Mouse (Mus musculus): ENCODE results near the gene Abhd14b. TPM values are rescaled to one million over a fixed set of nuclear protein-coding genes. Genes with fewer than 3 reads are reported as not detected.

Abhd14b gene
- polyA plus RNA-seq, 1 experiment from 2014 or later: 11.0 TPM

- Histone ChIP-seq H3K4me3 (ENCODE audit: low read depth, low read length) (no peak overlapping the region), H3K4me2 (peak overlapping the region; percentile 45), H3K9ac (0 out of 2 replicates have a peak overlapping the region, but pooled peaks have one; percentile 6), H3K27me3 (ENCODE audit: insufficient read depth, low read length) (no peaks in the 10 kb centered on the region), H3K36me3 (ENCODE audit: insufficient read depth) (no peaks in the 10 kb centered on the region), H3K9me3 (ENCODE audit: low read depth, low read length) (no peaks in the 10 kb centered on the region), H3K4me1 (ENCODE audit: insufficient read depth) (peaks cover 9% of the 10 kb centered on the region), H3K27ac (ENCODE audit: low read depth) (no peak overlapping the region)
- 69% methylated on average over 14 of the region's 14 CpGs for WGBS
- no peak for TF ChIP-seq CTCF (IDR thresholded peaks at IDR 0.05; ENCODE audit: low read depth)
- no peak for DNase-seq
- no peak for ATAC-seq (ENCODE audit: insufficient read depth)
Measured at GRCm38 (mm10) chr9:106470991-106471750, 23.9 kb downstream of the Abhd14b start.

- no peaks in the 10 kb centered on the region for H3K27me3 ChIP-seq (ENCODE audit: insufficient read depth, low read length)
- peaks cover 13% of the 10 kb centered on the region for H3K4me1 ChIP-seq (ENCODE audit: insufficient read depth)
- ATAC-seq (ENCODE audit: insufficient read depth): peak; percentile 45
- peak; percentile 77 for DNase-seq
- H3K9ac ChIP-seq: no peak overlapping the region
- no peaks in the 10 kb centered on the region for H3K36me3 ChIP-seq (ENCODE audit: insufficient read depth)
- H3K27ac ChIP-seq (ENCODE audit: low read depth): no peak overlapping the region
- TF ChIP-seq CTCF (IDR thresholded peaks at IDR 0.05; ENCODE audit: low read depth): peak; percentile 16; the same call in 1 of the 2 replicates
- peak overlapping the region; percentile 45 for H3K4me2 ChIP-seq
- no peaks in the 10 kb centered on the region for H3K9me3 ChIP-seq (ENCODE audit: low read depth, low read length)
- H3K4me3 ChIP-seq (ENCODE audit: low read depth, low read length): no peak overlapping the region
- 15% methylated on average over 5 of the region's 5 CpGs for WGBS
Measured at GRCm38 (mm10) chr9:106471892-106472291, 24.6 kb downstream of the Abhd14b start.

- H3K4me1 ChIP-seq (ENCODE audit: insufficient read depth): peaks cover 13% of the 10 kb centered on the region
- H3K4me2 ChIP-seq: no peak overlapping the region
- ATAC-seq (ENCODE audit: insufficient read depth): no peak
- no peak for TF ChIP-seq CTCF (IDR thresholded peaks at IDR 0.05; ENCODE audit: low read depth)
- H3K36me3 ChIP-seq (ENCODE audit: insufficient read depth): no peaks in the 10 kb centered on the region
- H3K27me3 ChIP-seq (ENCODE audit: insufficient read depth, low read length): no peaks in the 10 kb centered on the region
- H3K9ac ChIP-seq: no peak overlapping the region
- no peak for DNase-seq
- 46% methylated on average over 4 of the region's 4 CpGs for WGBS
- H3K4me3 ChIP-seq (ENCODE audit: low read depth, low read length): no peak overlapping the region
- H3K9me3 ChIP-seq (ENCODE audit: low read depth, low read length): no peaks in the 10 kb centered on the region
- peak overlapping the region; percentile 52; the same call in 1 of the 2 replicates for H3K27ac ChIP-seq (ENCODE audit: low read depth)
Measured at GRCm38 (mm10) chr9:106472321-106472720, 25.1 kb downstream of the Abhd14b start.

DNA sequence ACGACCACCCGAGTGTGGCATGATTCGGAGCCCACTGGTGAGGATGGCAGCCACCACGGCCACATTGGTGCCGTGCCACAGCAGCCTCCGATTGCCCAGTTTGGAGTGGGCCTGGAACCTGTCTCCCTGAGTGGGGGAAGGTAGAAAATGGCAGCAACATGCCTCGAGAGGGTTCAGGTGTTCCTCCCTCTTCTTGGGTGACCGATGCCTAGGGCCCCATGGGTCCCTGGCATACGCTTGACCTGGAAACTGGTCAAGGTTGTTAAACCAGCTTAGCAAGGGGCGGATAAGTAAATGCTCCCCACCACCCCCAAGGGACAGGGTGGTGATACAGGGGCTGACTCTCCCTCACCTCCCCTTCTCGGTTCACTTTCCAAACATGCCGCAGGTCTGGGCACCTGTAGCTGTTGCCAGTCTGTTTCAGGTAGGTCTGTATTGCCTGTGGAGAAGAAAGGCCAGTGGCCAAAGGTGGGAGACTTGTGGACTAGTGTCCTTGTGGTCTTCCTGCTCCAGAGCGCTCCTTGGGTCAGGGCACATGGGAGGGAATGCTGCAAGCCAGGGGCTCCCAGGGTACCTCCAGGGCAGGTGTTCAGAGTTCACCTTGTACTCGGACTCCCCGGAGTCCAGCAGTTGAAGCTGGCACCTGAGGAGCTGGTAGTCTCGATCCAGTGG, 26.0 kb downstream of the Abhd14b start:
- no peak overlapping the region for H3K4me3 ChIP-seq (ENCODE audit: low read depth, low read length)
- no peak for TF ChIP-seq CTCF (IDR thresholded peaks at IDR 0.05; ENCODE audit: low read depth)
- H3K4me1 ChIP-seq (ENCODE audit: insufficient read depth): peaks cover 15% of the 10 kb centered on the region
- 81% methylated on average over 16 of the region's 16 CpGs for whole genome bisulfite sequencing
- H3K9me3 ChIP-seq (ENCODE audit: low read depth, low read length): no peaks in the 10 kb centered on the region
- no peak overlapping the region for H3K9ac ChIP-seq
- DNase-seq: no peak
- no peaks in the 10 kb centered on the region for H3K27me3 ChIP-seq (ENCODE audit: insufficient read depth, low read length)
- no peak for ATAC-seq (ENCODE audit: insufficient read depth)
- no peak overlapping the region for H3K4me2 ChIP-seq
- H3K36me3 ChIP-seq (ENCODE audit: insufficient read depth): no peaks in the 10 kb centered on the region
- H3K27ac ChIP-seq (ENCODE audit: low read depth): no peak overlapping the region

DNA sequence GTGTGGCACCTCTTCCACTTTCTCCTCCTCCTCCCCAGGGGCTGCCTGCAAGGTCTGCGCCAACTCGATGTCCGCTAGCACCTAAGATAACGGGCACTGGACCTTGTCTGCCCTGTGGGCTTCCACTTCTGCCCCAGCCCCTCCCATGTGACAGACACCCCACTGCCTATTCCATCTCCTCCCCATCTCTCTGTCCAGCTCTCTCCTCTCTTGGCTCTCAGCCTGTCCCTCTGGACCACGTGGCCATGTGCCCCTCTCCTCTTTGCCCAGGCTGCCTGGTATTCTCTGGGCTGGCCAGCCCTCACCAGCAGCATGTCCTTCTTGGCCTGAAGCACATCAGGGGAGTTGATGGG, 26.5 kb downstream of the Abhd14b start:
- Histone ChIP-seq H3K4me1 (ENCODE audit: insufficient read depth) (peaks cover 15% of the 10 kb centered on the region), H3K9ac (no peak overlapping the region)
- WGBS: 75% methylated on average over 5 of the region's 5 CpGs

DNA sequence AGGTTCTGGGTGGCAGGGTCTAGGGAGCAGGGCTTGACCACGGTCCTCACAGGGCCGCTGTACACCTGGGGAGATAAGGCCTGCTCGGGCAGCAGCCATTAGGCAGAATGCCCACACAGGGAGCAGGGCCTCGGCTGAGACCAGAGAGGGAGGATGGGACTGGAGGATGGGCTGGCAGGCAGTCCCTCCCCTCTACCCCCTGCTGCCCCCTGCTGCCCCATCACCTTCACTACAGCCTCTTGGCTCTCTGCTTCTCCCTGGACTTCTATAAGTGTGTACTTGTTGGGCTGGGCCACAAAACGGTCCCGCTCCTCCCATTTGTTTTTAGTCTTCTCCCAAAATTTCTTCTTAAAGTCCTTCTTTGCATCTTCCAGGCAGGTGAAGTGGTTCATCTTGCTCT, 27.2 kb downstream of the Abhd14b start:
- H3K27me3 ChIP-seq (ENCODE audit: insufficient read depth, low read length): no peaks in the 10 kb centered on the region
- H3K9me3 ChIP-seq (ENCODE audit: low read depth, low read length): no peaks in the 10 kb centered on the region
- H3K4me2 ChIP-seq: peak overlapping the region; percentile 29
- WGBS: 4% methylated on average over 6 of the region's 6 CpGs
- peaks cover 15% of the 10 kb centered on the region for H3K4me1 ChIP-seq (ENCODE audit: insufficient read depth)
- DNase-seq: peak; percentile 69
- H3K9ac ChIP-seq: peak overlapping the region; percentile 16
- H3K4me3 ChIP-seq (ENCODE audit: low read depth, low read length): no peak overlapping the region
- peak; percentile 10; the same call in 1 of the 2 replicates for ATAC-seq (ENCODE audit: insufficient read depth)
- H3K27ac ChIP-seq (ENCODE audit: low read depth): no peak overlapping the region
- TF ChIP-seq CTCF (IDR thresholded peaks at IDR 0.05; ENCODE audit: low read depth): peak; percentile 86
- H3K36me3 ChIP-seq (ENCODE audit: insufficient read depth): no peaks in the 10 kb centered on the region

More for the DNA sequence above, 26.5 kb downstream of the Abhd14b start:
- H3K9me3 ChIP-seq (ENCODE audit: low read depth, low read length): no peaks in the 10 kb centered on the region
- ATAC-seq (ENCODE audit: insufficient read depth) (no peak), DNase-seq (no peak)
- no peak overlapping the region for H3K4me2 ChIP-seq
- no peak overlapping the region for H3K27ac ChIP-seq (ENCODE audit: low read depth)
- H3K36me3 ChIP-seq (ENCODE audit: insufficient read depth): no peaks in the 10 kb centered on the region
- H3K27me3 ChIP-seq (ENCODE audit: insufficient read depth, low read length): no peaks in the 10 kb centered on the region
- TF ChIP-seq CTCF (IDR thresholded peaks at IDR 0.05; ENCODE audit: low read depth): no peak
- no peak overlapping the region for H3K4me3 ChIP-seq (ENCODE audit: low read depth, low read length)

GRCm38 (mm10) chr9:106475046-106475445, 27.8 kb downstream of the Abhd14b start:
- no peak for ATAC-seq (ENCODE audit: insufficient read depth)
- Histone ChIP-seq H3K9ac (peak overlapping the region; percentile 16), H3K27ac (ENCODE audit: low read depth) (no peak overlapping the region), H3K36me3 (ENCODE audit: insufficient read depth) (no peaks in the 10 kb centered on the region), H3K9me3 (ENCODE audit: low read depth, low read length) (no peaks in the 10 kb centered on the region), H3K4me2 (peak overlapping the region; percentile 29), H3K27me3 (ENCODE audit: insufficient read depth, low read length) (no peaks in the 10 kb centered on the region), H3K4me3 (ENCODE audit: low read depth, low read length) (no peak overlapping the region), H3K4me1 (ENCODE audit: insufficient read depth) (peaks cover 15% of the 10 kb centered on the region)
- WGBS: 65% methylated on average over 7 of the region's 7 CpGs
- no peak for TF ChIP-seq CTCF (IDR thresholded peaks at IDR 0.05; ENCODE audit: low read depth)
- no peak for DNase-seq
